Mouse (Mus musculus): ENCODE measurements at regions not wholly inside any gene's neighbourhood (a gene's known extent, or its start where the extent isn't known, plus 50 kb on each side); places are given as distances from the start of the nearest gene placed in this dataset.

GRCm38 (mm10) chr10:27809539-27809938 is 190.0 kb upstream of the Lama2 start:
- TF ChIP-seq CTCF (IDR thresholded peaks at IDR 0.05) (no peak), EP300 (IDR thresholded peaks at IDR 0.05; ENCODE audit: insufficient read depth, low read depth, low read length) (no peak), POLR2A (IDR thresholded peaks at IDR 0.05; ENCODE audit: insufficient read depth, low read depth, low read length) (no peak)
